Mouse (Mus musculus): Measurements from ENCODE around the gene Vipr1.
"Not testable (repeated sequence)": the region's sequence is repeated elsewhere in the genome, so short reads cannot be mapped to it uniquely, and the experiment has no call there.

Vipr1 gene

GRCm38 (mm10) chr9:121642401-121643181 lies at the start of gene Vipr1:
Gene Vipr1 (plus strand): TSS chr9:121642716.
- DNase-seq (ENCODE audit: low spot score): peak; percentile 76

DNA sequence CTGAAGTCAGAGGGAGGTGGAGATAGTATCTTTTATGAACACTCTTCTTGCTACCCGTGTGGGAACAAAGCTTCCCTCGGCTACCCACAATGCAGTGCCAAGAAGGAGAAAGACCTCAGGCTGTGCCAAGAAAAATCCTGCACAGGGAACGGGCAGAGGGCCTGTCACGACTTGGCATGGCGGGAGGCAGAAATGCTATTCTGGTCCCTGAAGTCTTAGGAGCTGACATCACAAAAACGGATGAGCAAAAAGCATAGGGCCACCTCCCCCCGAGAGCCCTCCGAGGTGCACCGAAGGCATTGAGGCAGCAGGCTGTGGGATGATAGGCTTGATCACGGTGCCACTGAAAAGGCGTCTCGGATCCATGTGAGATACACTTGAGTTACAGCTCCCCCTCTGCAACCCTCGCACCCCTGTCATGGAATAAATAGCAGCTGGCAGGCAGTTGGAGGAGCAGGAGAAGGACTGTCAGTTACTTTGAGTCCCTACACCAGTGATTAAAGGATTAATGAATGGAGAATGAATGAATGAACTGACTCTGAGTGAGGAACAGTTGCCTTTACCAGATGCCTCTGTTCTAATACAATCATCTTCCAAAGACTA lies 49.5 kb upstream of the Vipr1 start:
- DNase-seq (ENCODE audit: low spot score): no peak

DNA sequence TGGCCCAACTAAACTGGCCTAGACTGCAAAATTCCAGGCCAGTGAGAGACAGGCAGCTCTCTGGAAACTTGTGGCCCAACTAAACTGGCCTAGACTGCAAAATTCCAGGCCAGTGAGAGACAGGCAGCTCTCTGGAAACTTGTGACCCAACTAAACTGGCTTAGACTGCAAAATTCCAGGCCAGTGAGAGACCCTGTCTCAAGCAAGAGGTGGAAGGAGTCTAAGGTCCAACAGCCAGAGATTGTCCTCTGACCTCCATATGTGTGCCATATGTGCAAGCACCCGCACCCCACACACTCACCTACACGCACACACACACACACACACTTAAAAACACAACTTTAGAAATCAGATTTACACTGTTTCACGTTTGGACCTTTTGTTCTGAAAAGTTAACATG lies 48.7 kb upstream of the Vipr1 start:
- DNase-seq (ENCODE audit: low spot score): not testable (repeated sequence)

DNA sequence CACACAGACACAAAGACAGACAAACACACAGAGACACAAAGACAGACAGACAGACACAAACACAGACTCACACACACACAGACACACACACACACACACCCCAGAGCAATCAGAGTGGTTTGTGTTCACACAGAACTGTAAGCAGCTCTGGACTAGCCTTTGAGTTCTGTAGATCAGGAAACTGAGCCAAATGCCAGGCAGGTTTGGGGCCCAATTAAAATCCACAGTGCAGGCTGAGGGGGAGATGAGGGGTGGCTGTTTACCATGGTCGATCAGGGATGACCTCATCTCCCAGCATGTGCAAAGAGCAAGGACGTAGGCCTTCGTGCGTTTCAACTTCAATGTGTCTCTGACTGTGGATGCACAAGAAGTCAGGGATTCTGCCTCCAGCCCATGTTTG lies 47.7 kb upstream of the Vipr1 start:
- no peak for DNase-seq (ENCODE audit: low spot score)

- no peak for DNase-seq (ENCODE audit: low spot score)
These were observed 44.4 kb upstream of the Vipr1 start for GRCm38 (mm10) chr9:121598106-121598505.

DNA sequence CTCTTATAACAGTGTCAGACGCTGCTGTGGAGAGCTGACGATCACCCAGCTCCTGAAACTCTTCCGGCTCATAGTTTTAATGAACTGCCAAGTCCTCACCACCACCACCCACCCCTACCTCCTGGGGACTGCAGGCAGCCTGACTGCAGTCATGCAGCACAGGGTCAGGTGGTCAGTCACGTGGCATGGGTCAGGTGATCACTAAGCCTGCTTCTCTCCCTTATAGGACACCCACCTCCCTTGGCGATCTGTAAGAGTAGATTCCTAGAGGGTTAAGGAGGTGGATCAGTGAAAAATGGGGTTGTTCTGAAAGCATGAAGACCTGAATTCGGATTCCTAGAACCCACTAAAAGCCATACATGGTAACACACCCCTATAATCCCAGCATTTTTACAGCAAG lies 43.0 kb upstream of the Vipr1 start:
- no peak for DNase-seq (ENCODE audit: low spot score)

GRCm38 (mm10) chr9:121600201-121600860 lies 42.2 kb upstream of the Vipr1 start:
- no peak for DNase-seq (ENCODE audit: low spot score)

GRCm38 (mm10) chr9:121600861-121601427 lies 41.6 kb upstream of the Vipr1 start:
- no peak for DNase-seq (ENCODE audit: low spot score)

GRCm38 (mm10) chr9:121602381-121602780 lies 40.1 kb upstream of the Vipr1 start:
- DNase-seq (ENCODE audit: low spot score): no peak

GRCm38 (mm10) chr9:121605414-121606278 lies 36.9 kb upstream of the Vipr1 start:
- peak; percentile 61 for DNase-seq (ENCODE audit: low spot score)

DNA sequence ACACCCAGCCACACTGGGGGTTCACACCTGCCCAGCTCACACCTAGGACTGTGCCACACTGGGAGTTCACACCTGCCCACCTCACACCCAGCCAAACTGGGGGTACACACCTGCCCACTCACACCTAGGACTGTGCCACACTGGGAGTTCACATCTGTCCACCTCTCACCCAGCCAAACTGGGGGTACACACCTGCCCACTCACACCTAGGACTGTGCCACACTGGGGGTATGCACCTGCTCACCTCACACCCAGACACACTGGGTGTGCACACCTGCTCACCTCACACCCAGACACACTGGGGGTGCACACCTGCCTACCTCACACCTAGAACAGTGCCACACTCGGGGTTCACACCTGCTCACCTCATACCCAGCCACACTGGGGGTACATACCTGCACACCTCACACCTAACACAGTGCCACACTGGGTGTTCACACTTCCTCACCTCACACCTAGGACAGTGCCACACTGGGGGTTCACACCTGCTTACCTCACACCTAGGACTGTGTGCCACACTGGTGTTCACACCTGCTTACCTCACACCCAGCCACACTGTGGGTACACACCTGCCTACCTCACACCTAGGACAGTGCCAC lies 35.9 kb upstream of the Vipr1 start:
- DNase-seq (ENCODE audit: low spot score): no peak

GRCm38 (mm10) chr9:121609381-121609780 lies 33.1 kb upstream of the Vipr1 start:
- DNase-seq (ENCODE audit: low spot score): no peak

DNA sequence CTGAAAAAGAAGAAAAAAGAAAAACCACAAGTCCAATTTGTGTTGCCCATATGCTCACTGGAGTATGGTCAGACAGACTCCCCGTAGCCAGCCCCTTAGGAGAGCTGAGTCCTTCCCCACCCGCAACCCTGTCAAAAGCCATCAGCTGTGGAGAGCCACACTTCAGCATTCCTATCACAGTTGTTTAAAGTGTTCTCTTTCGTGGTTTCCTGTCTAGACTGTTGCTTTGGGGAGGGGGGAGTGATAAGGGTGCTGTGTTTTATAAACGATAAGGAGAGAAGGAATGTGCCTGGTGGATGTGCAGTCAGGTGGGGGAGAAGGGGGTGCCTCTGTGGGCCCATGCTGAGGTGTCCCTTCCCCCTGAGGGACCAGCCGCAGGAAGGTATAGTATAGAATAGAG lies 29.3 kb upstream of the Vipr1 start:
- no peak for DNase-seq (ENCODE audit: low spot score)

DNA sequence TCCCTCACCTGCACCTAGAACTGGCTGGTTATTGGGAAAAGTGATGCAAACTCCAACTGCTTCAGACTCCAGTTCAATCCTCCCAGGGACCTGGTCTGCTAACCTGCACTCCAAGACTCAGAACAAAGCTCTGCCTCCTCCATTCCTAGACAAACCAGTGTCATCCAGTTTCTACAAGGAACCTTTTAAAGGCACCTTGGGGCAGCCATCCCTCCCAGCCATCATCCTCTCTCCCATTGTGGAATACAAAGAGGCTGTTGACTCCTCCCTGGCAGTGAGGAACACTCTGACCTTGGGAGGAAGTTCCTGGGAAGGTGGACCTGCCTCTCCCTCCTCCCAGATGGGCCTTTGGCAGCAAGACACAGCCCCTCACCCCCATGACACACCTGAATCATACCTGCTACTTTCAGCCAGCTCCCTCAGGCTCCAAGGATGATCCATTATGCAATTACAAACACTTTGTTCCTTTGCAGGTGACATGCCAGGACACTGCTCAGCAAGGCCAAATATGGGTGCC lies 28.2 kb upstream of the Vipr1 start:
- DNase-seq (ENCODE audit: low spot score): no peak

DNA sequence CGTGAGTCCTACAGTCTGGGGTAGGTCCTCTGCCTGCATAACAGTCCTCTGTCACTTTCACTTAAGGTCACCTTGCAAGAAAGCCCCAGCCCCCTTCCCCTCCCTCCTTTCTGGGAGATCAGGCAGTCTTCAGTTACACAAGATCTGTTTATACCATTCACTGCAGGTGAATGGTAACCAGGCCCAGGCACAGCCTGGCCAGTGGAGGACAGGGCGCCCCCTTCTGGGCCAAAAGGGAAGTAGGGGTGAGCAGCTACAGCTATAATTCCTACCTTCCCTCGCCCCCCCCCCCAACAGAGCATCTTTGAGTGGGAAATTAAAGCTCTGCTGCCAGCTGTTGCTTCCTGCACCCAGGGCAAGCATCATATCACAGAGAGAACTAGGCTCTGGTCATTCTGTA lies 26.0 kb upstream of the Vipr1 start:
- DNase-seq (ENCODE audit: low spot score): peak; percentile 30

GRCm38 (mm10) chr9:121619441-121619840 lies 23.1 kb upstream of the Vipr1 start:
- no peak for DNase-seq (ENCODE audit: low spot score)

- DNase-seq (ENCODE audit: low spot score): no peak
These were observed 19.3 kb upstream of the Vipr1 start for GRCm38 (mm10) chr9:121623235-121623634.

DNA sequence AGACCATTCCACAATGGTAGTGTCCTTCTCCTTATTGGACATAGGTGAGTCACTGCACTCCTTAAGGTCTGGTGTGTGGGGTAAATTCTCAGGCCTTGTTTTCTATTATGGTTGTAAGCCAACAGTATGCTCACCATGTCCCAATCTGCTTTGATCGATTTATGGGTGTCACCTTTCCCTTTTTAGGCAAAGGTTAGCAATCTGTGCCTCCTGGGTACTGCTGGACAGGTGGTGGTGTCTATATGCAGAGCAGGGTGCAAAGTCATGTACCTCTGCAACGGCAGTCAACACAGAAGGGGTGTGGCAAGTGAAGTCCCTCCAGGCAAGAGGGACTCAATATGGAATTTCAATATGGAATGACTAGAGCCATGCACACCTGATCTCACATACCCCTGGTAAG lies 17.6 kb upstream of the Vipr1 start:
- DNase-seq (ENCODE audit: low spot score): no peak

GRCm38 (mm10) chr9:121630627-121631026 lies 11.9 kb upstream of the Vipr1 start:
- no peak for DNase-seq (ENCODE audit: low spot score)

DNA sequence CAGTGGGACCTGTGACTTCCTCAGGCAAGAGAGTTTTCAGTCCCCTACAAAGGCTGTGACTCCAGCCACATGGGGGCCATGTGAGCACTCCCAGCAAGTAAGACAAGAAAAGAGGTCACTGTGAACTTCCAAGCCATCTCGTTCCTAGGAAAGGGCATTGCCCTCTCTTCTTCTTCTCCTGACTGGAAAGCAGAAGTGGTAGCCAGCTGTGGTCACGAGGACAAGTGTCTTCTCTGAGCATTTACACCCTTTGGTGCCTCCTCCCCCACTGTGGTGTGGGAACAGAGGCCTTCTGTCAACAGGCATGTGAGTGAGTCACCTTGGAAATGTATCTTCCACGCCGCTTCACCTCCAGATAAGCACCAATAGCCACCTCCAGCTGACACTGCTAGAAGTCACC lies 10.6 kb upstream of the Vipr1 start:
- no peak for DNase-seq (ENCODE audit: low spot score)

DNA sequence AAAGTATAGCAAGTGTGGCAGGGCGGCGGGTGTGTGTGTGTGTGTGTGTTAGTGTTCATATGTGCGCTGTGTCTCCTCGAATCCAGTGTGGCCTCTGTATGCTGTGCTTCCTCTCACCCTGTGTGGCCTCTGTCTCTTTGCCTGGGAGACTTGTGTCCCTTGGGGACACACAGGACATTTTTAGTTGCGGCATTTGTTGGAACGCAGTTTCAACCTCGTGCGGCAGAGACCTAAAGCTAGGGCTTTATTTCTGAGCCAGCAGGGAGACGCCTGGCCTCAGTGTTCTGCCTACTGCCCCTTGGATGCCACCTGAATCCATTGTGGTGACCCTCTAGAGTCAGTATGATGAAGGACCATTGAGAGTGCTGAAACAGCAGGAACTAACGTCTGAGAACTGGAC lies 9.6 kb upstream of the Vipr1 start:
- no peak for DNase-seq (ENCODE audit: low spot score)
